Mouse (Mus musculus) heart, embryonic 11.5 days (tissue): Measurements from ENCODE around the gene Mmaa. TPM values are rescaled to one million over a fixed set of nuclear protein-coding genes. Genes with fewer than 3 reads are reported as not detected.

Source experiments
- ATAC-seq: fragments of 200-750 bp; cut with Nextera tagmentation; replicated peaks from 2 replicates; pipeline ENCODE4 v1.8.0; 2017; ENCODE audit warnings: moderate library complexity; ENCODE audit not compliant: insufficient number of reproducible peaks, low FRiP score, low TSS enrichment
- H3K27ac ChIP-seq: fragments of 300-500 bp; sonication (generic); 2 replicates; pipeline ENCODE4 v1.5.1; 2014; ENCODE audit warnings: mild to moderate bottlenecking, low read depth, low read length
- H3K27me3 ChIP-seq: fragments of 300-500 bp; sonication (generic); 2 replicates; pipeline ENCODE4 v1.6.1; 2014; ENCODE audit warnings: mild to moderate bottlenecking, low read length, mixed read lengths; ENCODE audit not compliant: control insufficient read depth, insufficient read depth
- H3K36me3 ChIP-seq: fragments of 300-500 bp; sonication (generic); 2 replicates; pipeline ENCODE4 v1.6.1; 2014; ENCODE audit warnings: mild to moderate bottlenecking, low read length, moderate library complexity, mixed read lengths; ENCODE audit not compliant: control insufficient read depth, insufficient read depth
- H3K4me1 ChIP-seq: fragments of 300-500 bp; sonication (generic); 2 replicates; pipeline ENCODE4 v1.6.1; 2014; ENCODE audit warnings: low read length; ENCODE audit not compliant: control insufficient read depth, insufficient read depth
- H3K4me2 ChIP-seq: fragments of 300-500 bp; sonication (generic); 2 replicates; pipeline ENCODE4 v1.6.1; 2014; ENCODE audit warnings: mild to moderate bottlenecking, moderate library complexity
- H3K4me3 ChIP-seq: fragments of 300-500 bp; sonication (generic); 2 replicates; pipeline ENCODE4 v1.5.1; 2014; ENCODE audit warnings: low read depth, low read length
- H3K9ac ChIP-seq: fragments of 300-500 bp; sonication (generic); 2 replicates; pipeline ENCODE4 v1.6.1; 2014; ENCODE audit warnings: mild to moderate bottlenecking, low read depth, low read length, moderate library complexity
- H3K9me3 ChIP-seq: fragments of 300-500 bp; sonication (generic); replicated peaks from 2 replicates; pipeline ENCODE4 v1.6.1; 2016; ENCODE audit warnings: low read length; ENCODE audit not compliant: control insufficient read depth
- WGBS: fragments of 180-500 bp; shearing (Covaris S2); extraction: QIAGEN DNeasy Blood & Tissue Kit; methylation state at CpG from one replicate; pipeline ENCODE4 v1.1.7; 2014; ENCODE audit not compliant: insufficient replicate concordance; 5-methylcytosine and 5-hydroxymethylcytosine counted together
- polyA plus RNA-seq: library from polyadenylated mRNA; unstranded; fragments of >200 nt; fragmentation: Nextera tagmentation; extraction: Ambion mirVana; gene quantifications from 2 replicates; pipeline ENCODE4 v1.2.1, GENCODE M21; 2014

Gene Mmaa
- polyA plus RNA-seq, 1 experiment from 2014 or later: 9.6 TPM

- H3K9me3 ChIP-seq: no peaks in the 10 kb centered on the region
- H3K36me3 ChIP-seq: no peaks in the 10 kb centered on the region
- 84% methylated on average over 6 of the region's 6 CpGs for WGBS
- ATAC-seq: no peak
- H3K9ac ChIP-seq: no peak overlapping the region
- H3K27ac ChIP-seq: no peak overlapping the region
- H3K4me2 ChIP-seq: no peak overlapping the region
- no peak overlapping the region for H3K4me3 ChIP-seq
- no peaks in the 10 kb centered on the region for H3K4me1 ChIP-seq
- no peaks in the 10 kb centered on the region for H3K27me3 ChIP-seq
Measured at GRCm38 (mm10) chr8:79253742-79254141, 41.0 kb downstream of the Mmaa start.

- Histone ChIP-seq H3K27ac (no peak within 1 kb of the TSS), H3K4me2 (no peak within 1 kb of the TSS), H3K4me3 (no peak within 1 kb of the TSS), H3K9me3 (no peaks in the 10 kb centered on the region), H3K4me1 (0 out of 2 replicates have a peak, but pooled peaks cover 8% of the 10 kb centered on the region), H3K9ac (no peak within 1 kb of the TSS), H3K27me3 (no peaks in the 10 kb centered on the region), H3K36me3 (no peaks in the 10 kb centered on the region)
- no peak for ATAC-seq
- 85% methylated on average over 6 of the region's 6 CpGs for WGBS
Measured at GRCm38 (mm10) chr8:79248470-79248869, 46.3 kb downstream of the Mmaa start, which contains the start of gene 1700011L22Rik. TSS of gene 1700011L22Rik (minus strand) at chr8:79248570.

- Histone ChIP-seq H3K36me3 (no peaks in the 10 kb centered on the region), H3K27ac (no peak overlapping the region), H3K9me3 (no peaks in the 10 kb centered on the region)
Measured at GRCm38 (mm10) chr8:79243422-79243821, 51.3 kb downstream of the Mmaa start.

GRCm38 (mm10) chr8:79239996-79240395 lies 54.7 kb downstream of the Mmaa start:
- Histone ChIP-seq H3K9me3 (no peaks in the 10 kb centered on the region), H3K4me1 (no peaks in the 10 kb centered on the region), H3K4me3 (no peak overlapping the region), H3K36me3 (no peaks in the 10 kb centered on the region), H3K9ac (no peak overlapping the region), H3K4me2 (no peak overlapping the region), H3K27me3 (no peaks in the 10 kb centered on the region), H3K27ac (no peak overlapping the region)
- WGBS: 74% methylated on average over 7 of the region's 7 CpGs
- ATAC-seq: no peak

More at GRCm38 (mm10) chr8:79243422-79243821, 51.3 kb downstream of the Mmaa start:
- 79% methylated on average over 2 of the region's 2 CpGs for WGBS
- Histone ChIP-seq H3K4me1 (0 out of 2 replicates have a peak, but pooled peaks cover 8% of the 10 kb centered on the region), H3K4me3 (no peak overlapping the region), H3K27me3 (no peaks in the 10 kb centered on the region), H3K9ac (no peak overlapping the region), H3K4me2 (no peak overlapping the region)
- no peak for ATAC-seq

GRCm38 (mm10) chr8:79239320-79239719 lies 55.4 kb downstream of the Mmaa start:
- Histone ChIP-seq H3K4me2 (no peak overlapping the region), H3K27me3 (no peaks in the 10 kb centered on the region), H3K9ac (no peak overlapping the region), H3K9me3 (no peaks in the 10 kb centered on the region), H3K27ac (no peak overlapping the region), H3K36me3 (no peaks in the 10 kb centered on the region), H3K4me1 (no peaks in the 10 kb centered on the region), H3K4me3 (no peak overlapping the region)
- 71% methylated on average over 3 of the region's 3 CpGs for WGBS
- no peak for ATAC-seq

GRCm38 (mm10) chr8:79229266-79229888 lies 65.4 kb downstream of the Mmaa start:
- WGBS: 79% methylated on average over 8 of the region's 8 CpGs
- no peak overlapping the region for H3K4me3 ChIP-seq
- H3K4me1 ChIP-seq: no peaks in the 10 kb centered on the region
- H3K27me3 ChIP-seq: no peaks in the 10 kb centered on the region
- H3K36me3 ChIP-seq: no peaks in the 10 kb centered on the region
- no peak overlapping the region for H3K4me2 ChIP-seq
- no peaks in the 10 kb centered on the region for H3K9me3 ChIP-seq
- no peak overlapping the region for H3K27ac ChIP-seq
- no peak for ATAC-seq
- H3K9ac ChIP-seq: no peak overlapping the region

GRCm38 (mm10) chr8:79227916-79228315 lies 66.8 kb downstream of the Mmaa start:
- Histone ChIP-seq H3K36me3 (no peaks in the 10 kb centered on the region), H3K27me3 (no peaks in the 10 kb centered on the region), H3K4me2 (no peak overlapping the region), H3K4me3 (no peak overlapping the region), H3K4me1 (no peaks in the 10 kb centered on the region; the same call in 1 of the 2 replicates), H3K27ac (no peak overlapping the region), H3K9me3 (no peaks in the 10 kb centered on the region), H3K9ac (no peak overlapping the region)
- ATAC-seq: no peak
- WGBS: 87% methylated on average over 3 of the region's 3 CpGs

GRCm38 (mm10) chr8:79227194-79227593 lies 67.5 kb downstream of the Mmaa start:
- Histone ChIP-seq H3K4me1 (peaks cover 5% of the 10 kb centered on the region; the same call in 1 of the 2 replicates), H3K4me3 (no peak overlapping the region), H3K27ac (no peak overlapping the region), H3K9me3 (no peaks in the 10 kb centered on the region), H3K4me2 (no peak overlapping the region), H3K27me3 (no peaks in the 10 kb centered on the region), H3K36me3 (no peaks in the 10 kb centered on the region), H3K9ac (no peak overlapping the region)
- WGBS: 80% methylated on average over 4 of the region's 4 CpGs
- ATAC-seq: no peak

- no peak for ATAC-seq
- WGBS: 83% methylated on average over 3 of the region's 3 CpGs
- Histone ChIP-seq H3K27me3 (no peaks in the 10 kb centered on the region), H3K9ac (no peak overlapping the region), H3K4me1 (peaks cover 5% of the 10 kb centered on the region; the same call in 1 of the 2 replicates), H3K27ac (no peak overlapping the region), H3K4me3 (no peak overlapping the region), H3K4me2 (no peak overlapping the region), H3K36me3 (no peaks in the 10 kb centered on the region), H3K9me3 (no peaks in the 10 kb centered on the region)
Measured at GRCm38 (mm10) chr8:79226046-79226445, 68.7 kb downstream of the Mmaa start.
